Mouse (Mus musculus) urinary bladder, postnatal 4 days (tissue): Measurements from ENCODE around the gene Grk6.

Source experiments
- DNase-seq, 2 experiments: peaks; one replicate each; pipeline ENCODE4 v3.0.0; 2021 to 2022; ENCODE audit warnings: low spot score in 2 of 2

The Grk6 gene

GRCm38 (mm10) chr13:55444937-55445315 is at the start of gene Grk6:
Gene Grk6 (plus strand): TSS chr13:55445072.
- peak; percentile 99 to 100 for DNase-seq

GRCm38 (mm10) chr13:55398088-55398487 is 46.8 kb upstream of the Grk6 start, which contains the start of gene Slc34a1:
Gene Slc34a1 (plus strand): TSS chr13:55398187.
- DNase-seq: no peak

GRCm38 (mm10) chr13:55399300-55400038 is 45.4 kb upstream of the Grk6 start:
- DNase-seq: no peak

GRCm38 (mm10) chr13:55400039-55400346 is 44.9 kb upstream of the Grk6 start:
- DNase-seq: no peak

- no peak for DNase-seq
These were observed 41.6 kb upstream of the Grk6 start for GRCm38 (mm10) chr13:55403266-55403665.

GRCm38 (mm10) chr13:55403935-55404852 is 40.7 kb upstream of the Grk6 start:
- DNase-seq: no peak

GRCm38 (mm10) chr13:55404853-55405782 is 39.8 kb upstream of the Grk6 start:
- peak; percentile 63 to 81 for DNase-seq

GRCm38 (mm10) chr13:55405783-55406390 is 39.0 kb upstream of the Grk6 start:
- no peak for DNase-seq

GRCm38 (mm10) chr13:55407341-55407740 is 37.5 kb upstream of the Grk6 start:
- DNase-seq: no peak

- no peak for DNase-seq
These were observed 36.2 kb upstream of the Grk6 start for GRCm38 (mm10) chr13:55408546-55409120.

- no peak for DNase-seq
These were observed 33.0 kb upstream of the Grk6 start for GRCm38 (mm10) chr13:55411826-55412225.

- DNase-seq: no peak
These were observed 32.1 kb upstream of the Grk6 start for GRCm38 (mm10) chr13:55412643-55413307.

GRCm38 (mm10) chr13:55413333-55413732 is 31.5 kb upstream of the Grk6 start:
- no peak for DNase-seq

- DNase-seq: no peak
These were observed 30.0 kb upstream of the Grk6 start, which contains the start of gene Pfn3 for GRCm38 (mm10) chr13:55414743-55415380. Gene Pfn3 (minus strand): TSS chr13:55415232.

GRCm38 (mm10) chr13:55418004-55418403 is 26.9 kb upstream of the Grk6 start:
- peak; percentile 77 to 93 for DNase-seq

GRCm38 (mm10) chr13:55419142-55419541 is 25.7 kb upstream of the Grk6 start:
- no peak for DNase-seq

GRCm38 (mm10) chr13:55420018-55420932 is 24.6 kb upstream of the Grk6 start:
- DNase-seq: no peak

- peak; percentile 49 to 72 for DNase-seq
These were observed 23.7 kb upstream of the Grk6 start for GRCm38 (mm10) chr13:55420933-55421800.
